Mouse (Mus musculus) bone marrow, adult 2 months (tissue): ENCODE data around the gene Cep78. TPM values are rescaled to one million over a fixed set of nuclear protein-coding genes. Genes with fewer than 3 reads are reported as not detected.
"Not testable (repeated sequence)": the region's sequence is repeated elsewhere in the genome, so short reads cannot be mapped to it uniquely, and the experiment has no call there.

Source experiments
- H3K27ac ChIP-seq: fragments of 200-500 bp; 2 replicates; pipeline ENCODE4 v1.5.1; 2012; ENCODE audit warnings: low read depth, mild to moderate bottlenecking, control low read depth, inconsistent platforms, low read length; ENCODE audit not compliant: control insufficient read depth, poor library complexity, insufficient read depth
- H3K4me1 ChIP-seq: fragments of 200-500 bp; 2 replicates; pipeline ENCODE4 v1.6.1; 2011; ENCODE audit warnings: low read length; ENCODE audit not compliant: control insufficient read depth, insufficient read depth
- H3K4me3 ChIP-seq: fragments of 200-500 bp; replicated peaks from 2 replicates; pipeline ENCODE3; 2011; ENCODE audit warnings: mild to moderate bottlenecking, low read depth, low read length, control low read depth; ENCODE audit not compliant: control insufficient read depth
- CTCF ChIP-seq: fragments of 200-500 bp; IDR thresholded peaks from 2 replicates; pipeline ENCODE4 v1.5.1; 2011; ENCODE audit warnings: low read length, control low read depth; ENCODE audit not compliant: control insufficient read depth, insufficient read depth
- POLR2A ChIP-seq: fragments of 200-500 bp; IDR thresholded peaks from 2 replicates; pipeline ENCODE4 v1.6.1; 2011; ENCODE audit warnings: low read depth, mild to moderate bottlenecking, control low read depth, low read length, borderline replicate concordance; ENCODE audit not compliant: control insufficient read depth
- WGBS: fragments of 180-500 bp; shearing (Covaris S2); methylation state at CpG from one replicate; pipeline ENCODE4 v1.1.7; 2018; 5-methylcytosine and 5-hydroxymethylcytosine counted together
- polyA plus RNA-seq: library from polyadenylated mRNA; stranded (reverse); fragments of >200 nt; gene quantifications from 2 replicates; pipeline ENCODE4 v1.2.4, GENCODE M21; 2011; ENCODE audit warnings: low replicate concordance; ENCODE audit not compliant: missing spikeins, insufficient read depth, insufficient read length

Gene Cep78
- polyA plus RNA-seq = 4.3 and 10.9 TPM in 2 replicates

DNA sequence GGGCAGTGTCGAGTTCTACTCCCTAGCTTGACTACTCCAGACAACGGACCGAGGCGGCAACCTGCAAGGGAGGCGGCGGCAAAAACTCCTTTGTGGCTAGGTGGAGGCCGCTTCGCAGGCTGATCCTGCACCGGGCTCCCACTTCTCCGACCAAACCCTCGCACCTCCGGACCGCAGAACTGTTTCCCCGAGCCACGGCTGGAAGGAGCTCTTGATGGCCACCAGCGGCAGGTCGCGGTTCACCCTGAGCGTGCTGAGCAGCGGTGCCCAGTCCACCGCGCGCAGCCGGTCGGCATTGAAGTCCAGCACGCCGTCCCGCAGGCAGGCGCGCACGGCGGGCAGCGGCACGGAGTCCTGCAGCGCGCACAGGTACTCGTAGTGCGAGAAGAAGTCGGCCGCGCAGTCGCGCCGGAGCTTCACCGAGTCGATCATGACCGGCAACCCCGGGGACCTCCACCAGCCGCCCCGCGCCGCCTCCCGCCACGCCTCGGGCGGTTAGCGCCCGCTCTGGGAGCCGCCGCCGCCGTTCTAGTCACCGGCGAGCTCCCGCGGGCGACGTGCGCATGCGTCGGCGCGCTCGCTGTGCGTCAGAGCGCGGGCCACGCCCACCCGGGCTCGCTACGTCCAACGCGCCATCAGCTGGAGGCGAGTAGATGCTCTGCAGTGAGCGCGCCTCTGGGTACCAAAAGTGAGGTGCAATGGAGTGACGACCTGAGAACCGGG, at the start of gene Cep78:
Gene Cep78, minus strand, starts transcription at position 541 of the 723 bp plus-strand sequence.
- peak within 1 kb of the TSS; percentile 94 for H3K4me3 ChIP-seq
- H3K27ac ChIP-seq = peak within 1 kb of the TSS; percentile 86
- H3K4me1 ChIP-seq = peaks cover 2% of the 10 kb centered on the region
- WGBS = under 1% methylated on average over 88 of the region's 88 CpGs
- TF ChIP-seq POLR2A = peak; percentile 72; the same call in 1 of the 2 replicates
- TF ChIP-seq CTCF = peak; percentile 16; the same call in 1 of the 2 replicates

GRCm38 (mm10) chr19:16031276-16031675, 46.5 kb upstream of the Cep78 start:
- 75% methylated on average over 4 of the region's 4 CpGs for WGBS
- TF ChIP-seq POLR2A (no peak), CTCF (no peak)
- Histone ChIP-seq H3K4me1 (no peaks in the 10 kb centered on the region; the same call in 1 of the 2 replicates), H3K27ac (no peak overlapping the region), H3K4me3 (no peak overlapping the region)

- 11% methylated on average over 7 of the region's 9 CpGs for WGBS
- H3K27ac ChIP-seq, H3K4me1 ChIP-seq: not testable (repeated sequence)
- H3K4me3 ChIP-seq = peak overlapping the region; percentile 65
These were observed 44.5 kb upstream of the Cep78 start for GRCm38 (mm10) chr19:16029253-16029771.

- TF ChIP-seq POLR2A (no peak), CTCF (no peak)
- 23% methylated on average over 5 of the region's 5 CpGs for WGBS
- Histone ChIP-seq H3K27ac (no peak overlapping the region), H3K4me1 (no peaks in the 10 kb centered on the region; the same call in 1 of the 2 replicates), H3K4me3 (peak overlapping the region; percentile 65)
These were observed 44.0 kb upstream of the Cep78 start for GRCm38 (mm10) chr19:16028746-16029252.

DNA sequence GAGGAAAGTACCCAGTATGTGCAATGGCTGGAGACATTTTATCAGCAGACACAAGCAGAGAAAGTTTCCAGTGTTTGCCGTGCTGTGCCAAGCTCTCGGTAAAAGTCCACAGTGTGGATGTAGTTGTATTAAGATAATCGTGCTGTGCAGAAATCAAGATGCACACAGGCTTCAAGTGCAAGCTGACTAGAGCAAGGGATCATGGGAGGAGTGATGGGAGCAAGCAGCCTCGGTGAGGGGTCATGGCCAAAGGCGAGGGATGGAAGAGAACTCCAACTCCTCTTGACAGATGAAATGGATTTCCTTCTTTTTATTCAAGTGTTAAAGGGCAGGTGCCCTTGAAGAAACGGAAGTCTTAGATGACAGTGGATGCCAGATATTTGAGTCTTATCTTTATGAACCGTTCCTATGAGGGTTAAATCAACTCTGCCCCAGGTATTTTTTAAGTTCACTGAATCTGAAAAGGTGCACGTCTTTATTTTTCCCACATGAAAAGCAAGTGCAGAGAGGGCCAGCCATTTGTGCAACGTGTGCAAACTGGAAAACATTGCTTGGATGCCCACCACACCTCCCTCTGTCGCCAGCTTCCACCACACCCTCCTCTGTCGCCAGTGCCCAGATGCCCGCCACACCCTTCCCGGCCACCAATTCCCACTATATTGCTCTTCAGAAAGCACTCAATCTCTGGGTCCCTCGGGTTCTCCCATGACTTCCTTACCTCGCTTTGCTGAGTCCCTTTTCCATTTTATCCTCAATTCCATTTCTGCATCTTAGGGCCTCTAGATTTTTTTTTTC, 43.3 kb upstream of the Cep78 start:
- WGBS = 71% methylated on average over 15 of the region's 15 CpGs
- Histone ChIP-seq H3K4me3 (no peak overlapping the region), H3K4me1 (no peaks in the 10 kb centered on the region; the same call in 1 of the 2 replicates), H3K27ac (no peak overlapping the region)
- TF ChIP-seq POLR2A = no peak
- no peak for TF ChIP-seq CTCF

- H3K4me3 ChIP-seq = no peak overlapping the region
- no peaks in the 10 kb centered on the region; the same call in 1 of the 2 replicates for H3K4me1 ChIP-seq
- H3K27ac ChIP-seq = no peak overlapping the region
- no peak for TF ChIP-seq CTCF
- 92% methylated on average over 5 of the region's 5 CpGs for WGBS
These were observed 41.5 kb upstream of the Cep78 start for GRCm38 (mm10) chr19:16026276-16026675.

GRCm38 (mm10) chr19:16022178-16022577, 37.4 kb upstream of the Cep78 start:
- no peak for TF ChIP-seq POLR2A
- no peak for TF ChIP-seq CTCF
- Histone ChIP-seq H3K27ac (no peak overlapping the region), H3K4me3 (no peak overlapping the region), H3K4me1 (no peaks in the 10 kb centered on the region)
- 83% methylated on average over 10 of the region's 10 CpGs for WGBS

- no peak overlapping the region for H3K27ac ChIP-seq
- WGBS = 40% methylated on average over 1 of the region's 1 CpGs
- no peak for TF ChIP-seq CTCF
- TF ChIP-seq POLR2A = no peak
- peaks cover 2% of the 10 kb centered on the region; the same call in 1 of the 2 replicates for H3K4me1 ChIP-seq
- H3K4me3 ChIP-seq = no peak overlapping the region
These were observed 31.4 kb upstream of the Cep78 start for GRCm38 (mm10) chr19:16016171-16016570.
